Mouse (Mus musculus) midbrain, embryonic 13.5 days (tissue): ENCODE data around the gene Xlr5a. TPM values are rescaled to one million over a fixed set of nuclear protein-coding genes. Genes with fewer than 3 reads are reported as not detected.
A peak's percentile ranks its signal among the peaks of the same experiment; 100 is the strongest.
"Not testable (repeated sequence)": the region's sequence is repeated elsewhere in the genome, so short reads cannot be mapped to it uniquely, and the experiment has no call there.

Experiments used
- ATAC-seq: fragments of 200-750 bp; cut with Nextera tagmentation; 2 replicates; pipeline ENCODE4 v1.8.0; 2017; ENCODE audit warnings: mild to moderate bottlenecking, moderate TSS enrichment, moderate library complexity
- H3K27ac ChIP-seq: fragments of 300-500 bp; sonication (generic); 2 replicates; pipeline ENCODE4 v1.5.1; 2015; ENCODE audit warnings: inconsistent platforms, mild to moderate bottlenecking, moderate library complexity
- H3K27me3 ChIP-seq: fragments of 300-500 bp; sonication (generic); 2 replicates; pipeline ENCODE4 v1.6.1; 2015; ENCODE audit warnings: mild to moderate bottlenecking, inconsistent platforms
- H3K36me3 ChIP-seq: fragments of 300-500 bp; sonication (generic); 2 replicates; pipeline ENCODE4 v1.6.1; 2015; ENCODE audit warnings: mild to moderate bottlenecking, inconsistent platforms
- H3K4me1 ChIP-seq: fragments of 300-500 bp; sonication (generic); replicated peaks from 2 replicates; pipeline ENCODE4 v1.6.1; 2015; ENCODE audit warnings: inconsistent platforms
- H3K4me2 ChIP-seq: fragments of 300-500 bp; sonication (generic); replicated peaks from 2 replicates; pipeline ENCODE4 v1.6.1; 2015; ENCODE audit warnings: moderate library complexity, mild to moderate bottlenecking, inconsistent platforms
- H3K4me3 ChIP-seq: fragments of 300-500 bp; sonication (generic); replicated peaks from 2 replicates; pipeline ENCODE4 v1.5.1; 2015; ENCODE audit warnings: mild to moderate bottlenecking, inconsistent platforms
- H3K9ac ChIP-seq: fragments of 300-500 bp; sonication (generic); replicated peaks from 2 replicates; pipeline ENCODE4 v1.6.1; 2015; ENCODE audit warnings: mild to moderate bottlenecking, inconsistent platforms
- H3K9me3 ChIP-seq: fragments of 300-500 bp; sonication (generic); 2 replicates; pipeline ENCODE4 v1.6.1; 2016; ENCODE audit warnings: mild to moderate bottlenecking, inconsistent platforms
- WGBS: fragments of 180-500 bp; shearing (Covaris S2); methylation state at CpG from one replicate; pipeline ENCODE4 v1.1.7; 2015; 5-methylcytosine and 5-hydroxymethylcytosine counted together
- polyA plus RNA-seq: library from polyadenylated mRNA; unstranded; fragments of >200 nt; fragmentation: Nextera tagmentation; extraction: Ambion mirVana; gene quantifications from 2 replicates; pipeline ENCODE4 v1.2.1, GENCODE M21; 2015

The Xlr5a gene
- polyA plus RNA-seq, 1 experiment from 2014 or later: not detected

DNA sequence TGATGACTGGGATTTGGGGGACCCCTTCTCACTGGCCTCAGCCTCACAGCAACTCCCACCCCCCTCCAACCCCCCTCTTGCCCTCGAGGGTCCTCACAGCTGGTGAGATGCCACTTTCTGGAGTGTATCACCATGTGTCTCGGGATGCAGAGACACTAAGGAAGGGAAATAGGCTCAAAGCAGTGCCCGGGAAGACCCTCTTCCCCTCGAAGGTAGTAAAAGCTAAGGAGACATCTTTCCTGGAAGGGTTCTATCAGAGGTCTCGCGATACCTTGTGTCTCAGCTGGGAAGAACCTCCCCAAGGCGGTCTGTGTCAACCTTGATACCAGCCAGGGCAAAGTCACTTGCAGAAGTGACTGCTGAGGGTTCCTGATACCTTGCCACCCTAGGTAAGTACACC lies 176.0 kb downstream of the Xlr5a start, which contains the start of gene Gm14685:
Gm14685 (plus strand) TSS at position 301 of the 400 bp plus-strand sequence.
- not testable (repeated sequence) for H3K27me3 ChIP-seq, H3K4me3 ChIP-seq, H3K4me1 ChIP-seq, H3K27ac ChIP-seq, ATAC-seq, H3K9me3 ChIP-seq, H3K36me3 ChIP-seq, H3K9ac ChIP-seq, H3K4me2 ChIP-seq
- no CpG with 5 or more reads among the region's 7 CpGs for WGBS

DNA sequence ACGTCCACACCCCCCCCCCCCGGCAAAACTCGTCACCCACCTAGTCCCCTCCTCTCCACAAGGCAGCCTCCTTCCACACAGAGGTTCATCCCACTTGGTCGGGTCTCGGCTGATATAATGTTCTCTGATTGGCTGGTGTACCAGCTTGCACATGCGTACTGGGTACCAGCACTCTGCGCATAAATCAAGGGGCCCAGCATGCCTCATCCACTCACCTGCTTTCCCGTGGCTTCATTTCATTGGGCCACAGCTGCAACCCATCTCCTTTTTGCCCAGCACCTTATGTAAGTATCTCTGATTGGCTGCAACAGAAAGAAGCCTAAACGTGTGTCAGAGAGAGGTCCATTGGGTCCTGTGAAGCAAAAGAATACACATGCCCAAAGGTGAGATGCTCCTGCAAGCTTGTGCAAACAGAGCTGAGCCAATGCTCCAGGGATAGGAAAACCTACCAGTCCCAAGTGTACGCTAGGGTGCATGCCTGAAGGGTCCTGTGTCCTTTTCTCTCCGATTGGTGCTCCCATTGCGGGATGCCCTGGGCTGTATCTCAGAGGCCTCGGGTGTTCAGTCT lies 195.8 kb downstream of the Xlr5a start, which contains the start of gene Xlr3a:
Xlr3a (minus strand) TSS at position 155 of the 568 bp plus-strand sequence.
- not testable (repeated sequence) for H3K4me1 ChIP-seq, H3K36me3 ChIP-seq, H3K27ac ChIP-seq, H3K27me3 ChIP-seq, H3K9me3 ChIP-seq, H3K9ac ChIP-seq, H3K4me2 ChIP-seq, ATAC-seq, H3K4me3 ChIP-seq
- WGBS: 73% methylated on average over 13 of the region's 13 CpGs

DNA sequence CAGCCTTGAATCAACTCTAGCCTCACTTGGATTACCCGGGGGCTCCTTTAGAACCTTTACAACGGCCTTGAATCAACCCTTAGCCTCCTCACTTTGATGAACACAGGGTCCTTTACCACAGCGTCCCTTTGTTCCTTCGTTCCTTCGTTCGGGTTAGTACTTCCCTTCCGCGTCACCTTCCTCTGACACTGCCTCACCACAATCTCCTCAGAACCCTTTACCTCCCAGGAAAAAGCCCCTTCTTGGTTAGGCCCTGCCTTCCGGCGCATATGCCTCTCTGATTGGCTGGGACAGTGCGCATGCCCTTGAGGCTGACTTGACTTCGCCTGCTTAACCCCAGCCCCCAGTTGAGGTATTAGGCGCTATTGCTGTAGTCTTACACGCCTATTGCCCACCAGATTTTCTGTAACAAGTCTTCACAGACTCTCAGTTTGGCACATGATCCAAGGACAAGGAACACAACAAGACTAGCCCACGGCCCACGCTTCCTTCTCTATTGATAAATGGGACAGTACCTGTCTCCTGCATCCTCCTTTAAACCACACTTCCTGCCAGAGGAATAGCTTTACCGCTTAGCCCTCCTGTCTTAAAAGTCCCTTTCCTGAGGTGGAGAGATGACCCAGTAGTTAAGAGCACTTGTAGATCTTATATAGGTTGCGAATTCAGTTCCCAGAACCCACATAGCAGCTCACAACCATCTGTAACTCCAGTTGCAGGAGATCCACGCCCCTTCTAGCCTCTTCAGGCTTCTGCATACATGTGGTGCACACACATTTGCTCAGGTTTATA lies 210.3 kb downstream of the Xlr5a start, which contains the start of gene Xlr4a:
Xlr4a (minus strand) TSS at position 212 of the 789 bp plus-strand sequence.
- not testable (repeated sequence) for H3K9me3 ChIP-seq, H3K36me3 ChIP-seq, H3K4me2 ChIP-seq, H3K4me3 ChIP-seq, H3K27me3 ChIP-seq, H3K27ac ChIP-seq, H3K9ac ChIP-seq, ATAC-seq, H3K4me1 ChIP-seq
- WGBS: 85% methylated on average over 19 of the region's 19 CpGs

DNA sequence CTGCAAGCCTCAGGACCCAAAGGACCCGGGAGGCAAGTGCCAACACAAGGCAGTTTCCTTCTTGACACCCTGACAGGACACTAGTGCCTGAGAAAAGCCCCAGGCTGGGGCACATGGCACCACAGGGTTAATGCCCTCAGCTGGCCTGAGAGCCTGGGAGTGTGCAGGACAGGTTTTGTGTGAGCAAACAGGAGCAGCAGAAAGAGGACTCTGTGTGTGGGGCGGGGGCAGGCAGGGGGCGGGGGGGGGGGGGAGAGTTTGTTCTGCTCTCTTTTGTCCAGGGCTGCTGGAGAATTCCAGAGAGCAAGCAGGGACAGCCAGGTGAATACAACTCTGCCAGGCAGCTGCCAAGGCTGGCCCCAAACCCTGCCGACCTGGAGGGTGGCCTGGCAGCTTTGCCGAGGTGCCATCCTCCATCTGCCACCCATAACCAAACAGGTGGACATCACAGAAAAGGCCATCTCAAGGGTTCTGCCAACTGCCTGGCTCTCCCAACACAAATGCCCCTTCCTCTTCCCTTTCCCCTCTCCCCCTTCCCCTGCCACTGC lies 225.9 kb downstream of the Xlr5a start:
- H3K4me3 ChIP-seq, H3K27ac ChIP-seq, H3K36me3 ChIP-seq, H3K9me3 ChIP-seq, H3K4me2 ChIP-seq, H3K4me1 ChIP-seq, H3K9ac ChIP-seq, ATAC-seq, H3K27me3 ChIP-seq: not testable (repeated sequence)
- 71% methylated on average over 1 of the region's 5 CpGs for WGBS

DNA sequence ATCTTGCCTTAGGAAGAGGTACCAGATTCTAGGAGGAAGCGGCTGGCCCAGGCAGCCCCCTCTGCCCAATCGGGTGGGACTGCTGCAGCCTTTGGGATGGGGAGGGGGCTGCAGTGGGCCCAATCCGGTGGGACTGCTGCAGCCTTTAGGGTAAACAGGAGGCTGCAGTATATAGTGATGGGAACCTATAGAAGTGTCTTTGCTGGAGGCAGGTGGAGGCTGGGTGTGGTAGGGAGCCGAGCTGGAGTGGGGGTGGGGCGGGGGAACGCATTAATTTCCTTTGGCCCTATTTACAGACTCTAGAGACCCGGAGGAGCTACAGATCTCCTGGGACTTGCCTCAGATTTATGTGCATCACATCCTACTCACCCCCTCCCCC lies 228.4 kb downstream of the Xlr5a start, which contains the start of gene Pnma3:
Pnma3 (plus strand) TSS at position 373 of the 379 bp plus-strand sequence.
- Histone ChIP-seq H3K4me1 (0 out of 2 replicates have a peak, but pooled peaks cover 9% of the 10 kb centered on the region), H3K9me3 (no peaks in the 10 kb centered on the region), H3K27me3 (no peaks in the 10 kb centered on the region), H3K4me2 (peak within 1 kb of the TSS; percentile 59), H3K4me3 (peak within 1 kb of the TSS; percentile 40), H3K36me3 (no peaks in the 10 kb centered on the region), H3K27ac (no peak within 1 kb of the TSS), H3K9ac (peak within 1 kb of the TSS; percentile 51; the same call in 1 of the 2 replicates)
- WGBS: 35% methylated on average over 7 of the region's 7 CpGs
- ATAC-seq: peak; percentile 80; the same call in 1 of the 2 replicates

DNA sequence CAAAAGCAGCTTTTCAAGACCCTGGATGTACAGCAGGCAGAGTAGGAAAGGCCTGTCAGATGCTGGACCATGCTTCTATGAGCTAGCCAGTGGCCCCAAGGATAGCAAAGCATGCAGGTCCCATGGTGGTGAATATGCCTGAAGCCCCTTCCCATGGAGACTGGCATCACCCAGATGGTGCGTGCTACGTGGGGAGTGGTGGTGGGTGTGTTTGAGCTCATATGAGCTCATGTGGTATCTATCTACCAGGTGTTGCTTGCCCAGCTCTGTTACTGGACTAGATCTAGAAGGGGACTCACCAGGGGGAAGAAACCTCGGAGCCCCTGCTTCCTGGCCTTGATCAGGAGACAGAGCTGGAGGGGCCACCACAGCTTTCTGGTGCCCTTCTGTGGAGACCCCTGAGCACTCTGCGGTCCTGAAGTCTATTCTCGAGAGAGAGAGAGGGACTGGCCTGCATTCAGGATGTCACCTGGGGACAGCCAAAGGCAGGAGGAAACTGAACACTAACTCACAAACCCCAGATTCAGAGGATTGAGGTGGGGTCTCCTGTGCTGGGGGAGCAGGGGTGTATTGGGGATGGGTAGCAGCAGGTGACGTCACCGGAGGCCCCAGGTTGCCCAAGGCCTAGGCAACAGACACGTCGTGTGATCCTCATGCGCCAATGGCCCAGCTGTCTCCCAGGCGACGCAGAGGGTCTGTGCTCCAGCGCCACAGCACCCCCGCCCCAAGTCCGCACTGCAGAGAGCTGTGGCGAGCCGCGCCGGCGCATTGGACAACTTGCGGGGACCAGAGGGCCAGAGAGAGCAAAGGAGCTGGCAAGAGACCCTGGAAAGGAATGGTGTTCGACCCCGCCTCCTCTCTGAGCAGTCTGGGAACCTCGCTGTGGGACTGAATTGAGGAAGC lies 229.0 kb downstream of the Xlr5a start:
- Histone ChIP-seq H3K4me3 (peak overlapping the region; percentile 40), H3K4me2 (peak overlapping the region; percentile 59), H3K27ac (no peak overlapping the region), H3K36me3 (no peaks in the 10 kb centered on the region), H3K9ac (peak overlapping the region; percentile 51; the same call in 1 of the 2 replicates), H3K27me3 (no peaks in the 10 kb centered on the region), H3K9me3 (no peaks in the 10 kb centered on the region), H3K4me1 (0 out of 2 replicates have a peak, but pooled peaks cover 9% of the 10 kb centered on the region)
- WGBS: 41% methylated on average over 24 of the region's 24 CpGs
- peak; percentile 94 for ATAC-seq

DNA sequence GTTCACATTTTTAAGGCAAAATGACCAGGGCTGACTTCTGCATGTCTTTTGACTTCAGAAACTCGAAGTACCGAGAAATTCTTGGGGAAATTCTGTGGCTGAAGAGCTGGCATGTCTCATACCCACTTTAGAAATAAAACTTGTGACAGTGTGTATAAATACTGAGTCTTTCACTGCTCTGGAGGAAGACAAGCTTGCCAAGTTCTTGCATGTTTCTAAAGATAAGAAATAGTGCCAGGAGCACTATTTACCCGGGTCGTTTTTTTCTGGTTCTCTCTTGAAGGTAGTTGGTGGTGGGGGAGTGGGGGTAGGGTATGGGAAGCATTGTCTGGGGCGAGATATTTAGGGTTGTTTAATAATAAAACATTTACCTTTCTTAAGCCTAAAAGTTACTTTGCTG lies 230.5 kb downstream of the Xlr5a start:
- no peaks in the 10 kb centered on the region for H3K36me3 ChIP-seq
- 0 out of 2 replicates have a peak, but pooled peaks cover 9% of the 10 kb centered on the region for H3K4me1 ChIP-seq
- no peak overlapping the region for H3K9ac ChIP-seq
- no peak for ATAC-seq
- H3K9me3 ChIP-seq: no peaks in the 10 kb centered on the region
- no peak overlapping the region for H3K27ac ChIP-seq
- no peaks in the 10 kb centered on the region for H3K27me3 ChIP-seq
- H3K4me2 ChIP-seq: no peak overlapping the region
- WGBS: 63% methylated on average over 5 of the region's 5 CpGs
- H3K4me3 ChIP-seq: no peak overlapping the region

DNA sequence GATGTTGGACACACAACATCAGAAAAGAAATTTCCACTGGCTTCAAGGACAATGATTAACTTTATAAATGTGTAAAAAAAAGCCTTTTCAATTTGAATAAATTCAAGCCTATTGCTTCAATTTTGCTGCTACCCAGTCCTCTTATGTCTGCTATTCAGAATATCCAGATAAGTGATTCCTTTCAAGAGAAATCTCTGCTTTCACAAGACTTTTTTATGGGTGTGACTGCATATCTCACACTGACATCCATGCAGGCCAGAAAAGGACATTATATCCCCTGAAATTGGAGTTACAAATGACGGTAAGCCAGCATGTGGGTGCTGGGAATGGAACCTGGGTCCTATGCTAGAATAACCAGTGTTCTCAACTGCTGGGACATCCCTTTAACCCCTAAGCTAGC lies 231.2 kb downstream of the Xlr5a start:
- no peak overlapping the region for H3K9ac ChIP-seq
- H3K36me3 ChIP-seq: no peaks in the 10 kb centered on the region
- no peak overlapping the region for H3K4me2 ChIP-seq
- no peak for ATAC-seq
- H3K27me3 ChIP-seq: no peaks in the 10 kb centered on the region
- H3K4me1 ChIP-seq: 0 out of 2 replicates have a peak, but pooled peaks cover 9% of the 10 kb centered on the region
- H3K4me3 ChIP-seq: no peak overlapping the region
- no peak overlapping the region for H3K27ac ChIP-seq
- WGBS: 81% methylated on average over 1 of the region's 1 CpGs
- H3K9me3 ChIP-seq: no peaks in the 10 kb centered on the region

Other genes starting within 250 kb of the Xlr5a start
- 2.3 and 2.6 TPM in 2 replicates for gene Pnma3, start 228.2 kb downstream of the Xlr5a start, polyA plus RNA-seq
- 0.59 and 0.93 TPM in 2 replicates for gene Xlr4a, start 210.5 kb downstream of the Xlr5a start, polyA plus RNA-seq
- 5.4 and 5.5 TPM in 2 replicates for gene Xlr3a, start 195.9 kb downstream of the Xlr5a start, polyA plus RNA-seq
- 0.65 and 1.2 TPM in 2 replicates for gene Gm14685, start 175.9 kb downstream of the Xlr5a start, polyA plus RNA-seq
- not detected in 2 replicates for gene Xlr5b, start 144.2 kb downstream of the Xlr5a start, polyA plus RNA-seq
- gene DXBay18, start 143.5 kb downstream of the Xlr5a start, polyA plus RNA-seq: 0.63 and 0.90 TPM in 2 replicates
- gene Spin2d, start 116.0 kb downstream of the Xlr5a start, polyA plus RNA-seq: not detected in 2 replicates
- 16.4 and 20.6 TPM in 2 replicates for gene Xlr3b, start 100.8 kb downstream of the Xlr5a start, polyA plus RNA-seq
- gene Xlr4b, start 78.6 kb downstream of the Xlr5a start, polyA plus RNA-seq: 0.90 and 1.0 TPM in 2 replicates
- gene F8a, start 64.7 kb downstream of the Xlr5a start, polyA plus RNA-seq: 29.6 and 34.5 TPM in 2 replicates
- 0.39 TPM in 1 of 2 replicates, not detected in the other for gene Xlr4c, start 49.8 kb downstream of the Xlr5a start, polyA plus RNA-seq
- 0.13 and 0.23 TPM in 2 replicates for gene Xlr3c, start 27.6 kb downstream of the Xlr5a start, polyA plus RNA-seq
- gene Xlr5c, start within 50 bp of the Xlr5a start, polyA plus RNA-seq: not detected in 2 replicates
- not detected in 2 replicates for gene Gm45015, start 43.9 kb upstream of the Xlr5a start, polyA plus RNA-seq
- gene Zfp275, start 49.6 kb upstream of the Xlr5a start, polyA plus RNA-seq: 11.5 and 12.2 TPM in 2 replicates
- gene Gm18336, start 105.8 kb upstream of the Xlr5a start, polyA plus RNA-seq: not detected in 2 replicates
- 0.63 and 0.80 TPM in 2 replicates for gene Zfp92, start 118.1 kb upstream of the Xlr5a start, polyA plus RNA-seq
- not detected in 2 replicates for gene Trex2, start 142.4 kb upstream of the Xlr5a start, polyA plus RNA-seq
- 72.8 and 80.9 TPM in 2 replicates for gene Haus7, start 166.1 kb upstream of the Xlr5a start, polyA plus RNA-seq
- 16.7 and 21.2 TPM in 2 replicates for gene Bgn, start 190.6 kb upstream of the Xlr5a start, polyA plus RNA-seq
- 2.6 and 2.8 TPM in 2 replicates for gene Atp2b3, start 210.1 kb upstream of the Xlr5a start, polyA plus RNA-seq